Mouse (Mus musculus) midbrain, postnatal 0 days (tissue): Measurements from ENCODE around the gene Tet1. TPM values are rescaled to one million over a fixed set of nuclear protein-coding genes. Genes with fewer than 3 reads are reported as not detected.
A peak's percentile ranks its signal among the peaks of the same experiment; 100 is the strongest.

Source experiments
- ATAC-seq: fragments of 200-750 bp; cut with Nextera tagmentation; 2 replicates; pipeline ENCODE4 v1.8.0; 2017; ENCODE audit warnings: moderate number of reproducible peaks, mild to moderate bottlenecking, moderate TSS enrichment, moderate library complexity; ENCODE audit not compliant: low FRiP score
- DNase-seq: peaks from one replicate; pipeline ENCODE4 v3.0.0-alpha.2; 2015; ENCODE audit warnings: low spot score
- H3K27ac ChIP-seq: fragments of 300-500 bp; sonication (generic); 2 replicates; pipeline ENCODE4 v1.5.1; 2014; ENCODE audit warnings: low read depth, mild to moderate bottlenecking, low read length, mixed read lengths
- H3K27me3 ChIP-seq: fragments of 300-500 bp; sonication (generic); 2 replicates; pipeline ENCODE4 v1.6.1; 2014; ENCODE audit warnings: low read length, control low read depth, mixed read lengths; ENCODE audit not compliant: insufficient read depth
- H3K36me3 ChIP-seq: fragments of 300-500 bp; sonication (generic); 2 replicates; pipeline ENCODE4 v1.6.1; 2014; ENCODE audit warnings: low read length, control low read depth, mixed read lengths; ENCODE audit not compliant: insufficient read depth
- H3K4me1 ChIP-seq: fragments of 300-500 bp; sonication (generic); 2 replicates; pipeline ENCODE4 v1.6.1; 2014; ENCODE audit warnings: mild to moderate bottlenecking, control low read depth, antibody characterized with exemption, low read length, mixed read lengths; ENCODE audit not compliant: insufficient read depth
- H3K4me2 ChIP-seq: fragments of 300-500 bp; sonication (generic); 2 replicates; pipeline ENCODE4 v1.6.1; 2014; ENCODE audit warnings: low read depth, mild to moderate bottlenecking, low read length, mixed read lengths; ENCODE audit not compliant: poor library complexity, severe bottlenecking
- H3K4me3 ChIP-seq: fragments of 300-500 bp; sonication (generic); 2 replicates; pipeline ENCODE4 v1.5.1; 2014; ENCODE audit warnings: low read depth, mild to moderate bottlenecking, low read length, moderate library complexity
- H3K9ac ChIP-seq: fragments of 300-500 bp; sonication (generic); replicated peaks from 2 replicates; pipeline ENCODE4 v1.6.1; 2014; ENCODE audit warnings: mild to moderate bottlenecking, low read length, moderate library complexity, mixed read lengths; ENCODE audit not compliant: poor library complexity, severe bottlenecking
- H3K9me3 ChIP-seq: fragments of 300-500 bp; sonication (generic); 2 replicates; pipeline ENCODE4 v1.6.1; 2016; ENCODE audit warnings: low read length, control low read depth
- CTCF ChIP-seq: IDR thresholded peaks from 2 replicates; pipeline ENCODE4 v1.5.1; 2016; ENCODE audit warnings: antibody characterized with exemption, mild to moderate bottlenecking
- WGBS: fragments of 180-500 bp; shearing (Covaris S2); extraction: QIAGEN DNeasy Blood & Tissue Kit; methylation state at CpG from one replicate; pipeline ENCODE4 v1.1.7; 2014; 5-methylcytosine and 5-hydroxymethylcytosine counted together
- polyA plus RNA-seq: library from polyadenylated mRNA; unstranded; fragments of >200 nt; fragmentation: Nextera tagmentation; extraction: Ambion mirVana; gene quantifications from 2 replicates; pipeline ENCODE4 v1.2.1, GENCODE M21; 2015
- total RNA-seq: library from RNA; depleted of rRNA; stranded (reverse); fragments of >200 nt; gene quantifications from 2 replicates; pipeline ENCODE4 v1.2.3, GENCODE M21; 2014

Tet1 gene
- total and polyA plus RNA-seq, 2 experiments from 2014 or later = 29.0 to 34.9 TPM

DNA sequence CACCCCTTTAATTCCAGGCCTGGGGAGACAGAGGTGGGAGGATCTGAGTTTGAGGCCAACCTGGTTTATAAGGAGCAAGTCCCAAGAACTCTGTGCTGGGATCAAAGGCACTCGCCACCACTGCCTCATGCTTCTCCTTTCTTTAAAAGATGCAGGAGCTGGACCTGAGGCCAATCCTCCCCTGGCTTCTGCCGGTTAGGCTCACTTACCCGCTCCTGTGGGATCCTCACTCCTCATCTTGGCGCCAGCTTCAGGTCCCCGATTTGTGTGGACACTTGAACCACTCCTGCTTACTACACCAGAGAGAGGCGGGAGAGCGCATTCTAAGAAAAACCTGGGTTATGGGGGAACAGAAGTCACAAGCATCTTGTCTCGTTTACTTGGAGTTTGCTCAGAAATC lies 7.0 kb downstream of the Tet1 start:
- Histone ChIP-seq H3K4me3 (no peak overlapping the region), H3K4me2 (no peak overlapping the region), H3K36me3 (no peaks in the 10 kb centered on the region), H3K27me3 (no peaks in the 10 kb centered on the region), H3K4me1 (no peaks in the 10 kb centered on the region), H3K9ac (no peak overlapping the region), H3K27ac (no peak overlapping the region), H3K9me3 (no peaks in the 10 kb centered on the region)
- no peak for TF ChIP-seq CTCF
- WGBS = 46% methylated on average over 8 of the region's 8 CpGs
- ATAC-seq = no peak
- DNase-seq = no peak

DNA sequence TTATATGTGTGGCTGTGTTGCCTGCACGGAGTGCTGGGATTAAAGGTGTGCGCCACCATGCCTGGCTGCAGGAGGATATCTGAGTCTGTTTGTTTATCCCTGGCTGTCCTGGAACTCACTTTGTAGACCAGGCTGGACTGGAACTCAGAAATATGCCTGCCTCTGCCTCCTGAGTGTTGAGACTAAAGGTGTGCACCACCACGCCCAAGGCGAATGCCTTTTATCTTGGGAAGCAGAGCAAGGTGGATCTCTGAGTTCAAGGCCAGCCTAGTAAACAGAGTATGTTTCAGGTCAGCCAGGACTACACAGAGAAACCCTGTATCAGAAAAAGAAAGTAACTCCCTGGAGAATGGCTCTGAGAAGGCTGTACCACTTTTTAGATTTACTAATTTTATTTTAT lies 8.7 kb downstream of the Tet1 start:
- ATAC-seq = no peak

GRCm38 (mm10) chr10:62898061-62898460 lies 10.7 kb downstream of the Tet1 start:
- WGBS = 82% methylated on average over 2 of the region's 2 CpGs
- Histone ChIP-seq H3K36me3 (no peaks in the 10 kb centered on the region), H3K27me3 (no peaks in the 10 kb centered on the region), H3K4me2 (no peak overlapping the region), H3K9ac (no peak overlapping the region), H3K4me3 (no peak overlapping the region), H3K9me3 (no peaks in the 10 kb centered on the region), H3K27ac (no peak overlapping the region), H3K4me1 (no peaks in the 10 kb centered on the region)
- ATAC-seq (no peak), DNase-seq (no peak)
- no peak for TF ChIP-seq CTCF

More for the DNA sequence above, 8.7 kb downstream of the Tet1 start:
- H3K27ac ChIP-seq = no peak overlapping the region
- no peaks in the 10 kb centered on the region for H3K9me3 ChIP-seq
- no peaks in the 10 kb centered on the region for H3K27me3 ChIP-seq
- no peak overlapping the region for H3K4me2 ChIP-seq
- no peak overlapping the region for H3K4me3 ChIP-seq
- WGBS = 97% methylated on average over 4 of the region's 4 CpGs
- TF ChIP-seq CTCF = no peak
- H3K9ac ChIP-seq = no peak overlapping the region
- no peaks in the 10 kb centered on the region for H3K4me1 ChIP-seq
- DNase-seq = no peak
- no peaks in the 10 kb centered on the region for H3K36me3 ChIP-seq

GRCm38 (mm10) chr10:62897437-62897836 lies 11.4 kb downstream of the Tet1 start:
- no peak overlapping the region for H3K27ac ChIP-seq
- H3K4me3 ChIP-seq = no peak overlapping the region
- ATAC-seq (no peak), DNase-seq (no peak)
- no peak overlapping the region for H3K9ac ChIP-seq
- H3K4me1 ChIP-seq = no peaks in the 10 kb centered on the region
- H3K27me3 ChIP-seq = no peaks in the 10 kb centered on the region
- 94% methylated on average over 3 of the region's 3 CpGs for WGBS
- H3K36me3 ChIP-seq = no peaks in the 10 kb centered on the region
- no peaks in the 10 kb centered on the region for H3K9me3 ChIP-seq
- TF ChIP-seq CTCF = no peak
- H3K4me2 ChIP-seq = no peak overlapping the region

DNA sequence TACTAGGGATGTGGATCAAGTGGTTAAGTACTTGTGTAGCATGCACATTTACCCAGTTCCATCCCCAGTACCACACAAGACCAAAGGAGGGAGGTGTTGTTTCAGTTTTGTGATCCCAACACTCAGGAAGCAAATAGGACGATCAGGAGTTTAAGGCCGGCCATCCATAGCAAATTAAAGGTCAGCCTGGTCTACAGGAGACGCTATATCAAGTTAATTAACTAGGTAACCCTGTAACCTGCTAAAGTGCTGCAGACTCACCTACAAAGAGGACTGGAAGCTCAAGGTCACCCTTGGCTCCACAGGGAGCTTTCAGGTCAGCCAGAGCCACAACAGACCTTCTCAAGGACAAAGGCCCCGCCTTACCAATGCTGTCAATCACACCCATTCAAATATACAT lies 12.0 kb downstream of the Tet1 start:
- H3K27me3 ChIP-seq = no peaks in the 10 kb centered on the region
- H3K9me3 ChIP-seq = no peaks in the 10 kb centered on the region
- ATAC-seq (no peak), DNase-seq (no peak)
- TF ChIP-seq CTCF = peak; percentile 31; the same call in 1 of the 2 replicates
- no peak overlapping the region for H3K4me2 ChIP-seq
- no peak overlapping the region for H3K4me3 ChIP-seq
- no peak overlapping the region for H3K9ac ChIP-seq
- H3K4me1 ChIP-seq = no peaks in the 10 kb centered on the region
- 78% methylated on average over 4 of the region's 4 CpGs for WGBS
- no peak overlapping the region for H3K27ac ChIP-seq
- no peaks in the 10 kb centered on the region for H3K36me3 ChIP-seq

GRCm38 (mm10) chr10:62896035-62896434 lies 12.8 kb downstream of the Tet1 start:
- Histone ChIP-seq H3K9me3 (no peaks in the 10 kb centered on the region), H3K4me1 (no peaks in the 10 kb centered on the region), H3K36me3 (no peaks in the 10 kb centered on the region), H3K4me3 (no peak overlapping the region), H3K27me3 (no peaks in the 10 kb centered on the region), H3K27ac (no peak overlapping the region), H3K4me2 (no peak overlapping the region), H3K9ac (no peak overlapping the region)
- WGBS = 71% methylated on average over 4 of the region's 4 CpGs
- no peak for TF ChIP-seq CTCF
- no peak for DNase-seq
- ATAC-seq = no peak

DNA sequence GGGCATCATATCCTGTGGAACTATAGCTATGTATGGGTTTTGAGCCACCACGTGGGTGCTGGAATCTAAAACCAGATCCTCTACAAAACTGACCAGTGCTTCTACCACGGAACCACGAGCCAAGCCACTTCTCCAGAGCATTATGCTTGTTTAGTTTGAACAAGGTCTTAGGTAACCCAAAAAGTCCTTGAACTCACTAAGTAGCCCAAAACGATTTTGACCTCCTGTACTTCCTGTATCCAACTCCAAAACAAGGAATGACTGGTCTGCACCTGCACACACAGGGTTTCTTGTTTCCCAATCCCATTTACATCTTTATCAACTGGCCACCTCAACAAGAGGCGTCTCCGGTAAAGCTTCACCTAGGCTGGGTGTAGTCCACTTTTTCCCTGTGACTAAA lies 13.4 kb downstream of the Tet1 start:
- Histone ChIP-seq H3K9ac (no peak overlapping the region), H3K9me3 (no peaks in the 10 kb centered on the region), H3K4me1 (no peaks in the 10 kb centered on the region), H3K36me3 (no peaks in the 10 kb centered on the region), H3K4me3 (no peak overlapping the region), H3K4me2 (no peak overlapping the region), H3K27ac (no peak overlapping the region), H3K27me3 (no peaks in the 10 kb centered on the region)
- 79% methylated on average over 6 of the region's 6 CpGs for WGBS
- TF ChIP-seq CTCF = no peak
- no peak for DNase-seq
- ATAC-seq = no peak
